Mouse (Mus musculus): ENCODE results near the gene Ncbp2. TPM values are rescaled to one million over a fixed set of nuclear protein-coding genes. Genes with fewer than 3 reads are reported as not detected.

The Ncbp2 gene
- polyA plus RNA-seq, 1 experiment from 2014 or later = 91.7 TPM

DNA sequence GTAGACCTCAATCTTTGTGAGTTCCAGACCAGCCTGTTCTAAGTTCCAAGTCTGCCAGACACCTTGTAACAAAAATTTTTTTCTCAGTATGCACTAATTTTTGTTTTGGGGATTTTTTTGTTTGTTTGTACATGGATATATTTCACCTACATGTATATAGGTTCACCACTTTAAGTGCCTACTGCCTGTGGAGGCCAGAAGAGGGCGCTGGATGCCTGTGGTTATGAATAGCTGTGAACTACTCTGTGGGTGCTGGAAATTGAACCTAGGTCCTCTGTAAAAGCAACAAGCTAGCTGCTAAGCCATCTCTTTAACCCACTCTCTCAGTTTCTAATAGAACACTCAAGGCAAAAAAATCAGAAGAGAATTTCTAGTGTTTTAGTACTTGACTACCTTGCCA is 43.7 kb downstream of the Ncbp2 start:
- peaks cover 11% of the 10 kb centered on the region for H3K36me3 ChIP-seq (ENCODE audit: control insufficient read depth, insufficient read depth, low read length)
- no peak for ATAC-seq
- WGBS = 45% methylated on average over 1 of the region's 1 CpGs

GRCm38 (mm10) chr16:31993195-31993594 is 44.9 kb downstream of the Ncbp2 start:
- no peaks in the 10 kb centered on the region for H3K4me1 ChIP-seq (ENCODE audit: control insufficient read depth, insufficient read depth, low read depth, low read length)
- WGBS = 97% methylated on average over 4 of the region's 4 CpGs
- H3K27me3 ChIP-seq (replicated peaks; ENCODE audit: control insufficient read depth, insufficient read depth, low read length) = no peaks in the 10 kb centered on the region
- no peak overlapping the region for H3K9ac ChIP-seq (ENCODE audit: low read depth, low read length)
- no peak overlapping the region for H3K4me2 ChIP-seq (ENCODE audit: low read length)
- H3K27ac ChIP-seq (ENCODE audit: low read depth, low read length) = no peak overlapping the region
- ATAC-seq = no peak
- H3K36me3 ChIP-seq (ENCODE audit: control insufficient read depth, insufficient read depth, low read length) = peaks cover 11% of the 10 kb centered on the region
- H3K4me3 ChIP-seq (ENCODE audit: low read length) = no peak overlapping the region
- no peaks in the 10 kb centered on the region for H3K9me3 ChIP-seq (ENCODE audit: control insufficient read depth, low read length)

More for the DNA sequence above, 43.7 kb downstream of the Ncbp2 start:
- H3K27me3 ChIP-seq (replicated peaks; ENCODE audit: control insufficient read depth, insufficient read depth, low read length) = no peaks in the 10 kb centered on the region
- H3K4me2 ChIP-seq (ENCODE audit: low read length) = no peak overlapping the region
- no peak overlapping the region for H3K27ac ChIP-seq (ENCODE audit: low read depth, low read length)
- no peak overlapping the region for H3K4me3 ChIP-seq (ENCODE audit: low read length)
- no peak overlapping the region for H3K9ac ChIP-seq (ENCODE audit: low read depth, low read length)
- H3K4me1 ChIP-seq (ENCODE audit: control insufficient read depth, insufficient read depth, low read depth, low read length) = no peaks in the 10 kb centered on the region
- no peaks in the 10 kb centered on the region for H3K9me3 ChIP-seq (ENCODE audit: control insufficient read depth, low read length)

GRCm38 (mm10) chr16:31993946-31994345 is 45.6 kb downstream of the Ncbp2 start:
- Histone ChIP-seq H3K4me3 (ENCODE audit: low read length) (no peak overlapping the region), H3K9me3 (ENCODE audit: control insufficient read depth, low read length) (no peaks in the 10 kb centered on the region), H3K4me2 (ENCODE audit: low read length) (no peak overlapping the region), H3K36me3 (ENCODE audit: control insufficient read depth, insufficient read depth, low read length) (peaks cover 8% of the 10 kb centered on the region), H3K4me1 (ENCODE audit: control insufficient read depth, insufficient read depth, low read depth, low read length) (no peaks in the 10 kb centered on the region), H3K9ac (ENCODE audit: low read depth, low read length) (no peak overlapping the region), H3K27me3 (replicated peaks; ENCODE audit: control insufficient read depth, insufficient read depth, low read length) (no peaks in the 10 kb centered on the region), H3K27ac (ENCODE audit: low read depth, low read length) (no peak overlapping the region)
- no peak for ATAC-seq

- ATAC-seq = no peak
- WGBS = 87% methylated on average over 5 of the region's 5 CpGs
- Histone ChIP-seq H3K4me2 (ENCODE audit: low read length) (no peak overlapping the region), H3K27ac (ENCODE audit: low read depth, low read length) (no peak overlapping the region), H3K4me3 (ENCODE audit: low read length) (no peak overlapping the region), H3K9ac (ENCODE audit: low read depth, low read length) (no peak overlapping the region), H3K27me3 (replicated peaks; ENCODE audit: control insufficient read depth, insufficient read depth, low read length) (no peaks in the 10 kb centered on the region), H3K9me3 (ENCODE audit: control insufficient read depth, low read length) (no peaks in the 10 kb centered on the region), H3K4me1 (ENCODE audit: control insufficient read depth, insufficient read depth, low read depth, low read length) (peaks cover 3% of the 10 kb centered on the region), H3K36me3 (ENCODE audit: control insufficient read depth, insufficient read depth, low read length) (0 out of 2 replicates have a peak, but pooled peaks cover 2% of the 10 kb centered on the region)
Observed at GRCm38 (mm10) chr16:31996371-31996770, 48.1 kb downstream of the Ncbp2 start.

GRCm38 (mm10) chr16:32002509-32003477 is 54.5 kb downstream of the Ncbp2 start, which contains the start of gene Senp5:
Gene Senp5 (minus strand): TSS chr16:32003287.
- Histone ChIP-seq H3K4me2 (ENCODE audit: low read length) (peak within 1 kb of the TSS; percentile 73), H3K36me3 (ENCODE audit: control insufficient read depth, insufficient read depth, low read length) (no peaks in the 10 kb centered on the region), H3K4me1 (ENCODE audit: control insufficient read depth, insufficient read depth, low read depth, low read length) (peaks cover 17% of the 10 kb centered on the region), H3K27me3 (replicated peaks; ENCODE audit: control insufficient read depth, insufficient read depth, low read length) (no peaks in the 10 kb centered on the region), H3K9me3 (ENCODE audit: control insufficient read depth, low read length) (no peaks in the 10 kb centered on the region), H3K27ac (ENCODE audit: low read depth, low read length) (peak within 1 kb of the TSS; percentile 83), H3K9ac (ENCODE audit: low read depth, low read length) (peak within 1 kb of the TSS; percentile 98), H3K4me3 (ENCODE audit: low read length) (peak within 1 kb of the TSS; percentile 99)
- ATAC-seq = peak; percentile 95
- WGBS = under 1% methylated on average over 64 of the region's 66 CpGs

GRCm38 (mm10) chr16:32004731-32005130 is 56.4 kb downstream of the Ncbp2 start:
- Histone ChIP-seq H3K36me3 (ENCODE audit: control insufficient read depth, insufficient read depth, low read length) (no peaks in the 10 kb centered on the region), H3K9me3 (ENCODE audit: control insufficient read depth, low read length) (no peaks in the 10 kb centered on the region), H3K4me3 (ENCODE audit: low read length) (no peak overlapping the region), H3K9ac (ENCODE audit: low read depth, low read length) (no peak overlapping the region), H3K4me1 (ENCODE audit: control insufficient read depth, insufficient read depth, low read depth, low read length) (peaks cover 17% of the 10 kb centered on the region), H3K27ac (ENCODE audit: low read depth, low read length) (no peak overlapping the region), H3K27me3 (replicated peaks; ENCODE audit: control insufficient read depth, insufficient read depth, low read length) (no peaks in the 10 kb centered on the region), H3K4me2 (ENCODE audit: low read length) (no peak overlapping the region)
- WGBS = 93% methylated on average over 3 of the region's 3 CpGs
- no peak for ATAC-seq

DNA sequence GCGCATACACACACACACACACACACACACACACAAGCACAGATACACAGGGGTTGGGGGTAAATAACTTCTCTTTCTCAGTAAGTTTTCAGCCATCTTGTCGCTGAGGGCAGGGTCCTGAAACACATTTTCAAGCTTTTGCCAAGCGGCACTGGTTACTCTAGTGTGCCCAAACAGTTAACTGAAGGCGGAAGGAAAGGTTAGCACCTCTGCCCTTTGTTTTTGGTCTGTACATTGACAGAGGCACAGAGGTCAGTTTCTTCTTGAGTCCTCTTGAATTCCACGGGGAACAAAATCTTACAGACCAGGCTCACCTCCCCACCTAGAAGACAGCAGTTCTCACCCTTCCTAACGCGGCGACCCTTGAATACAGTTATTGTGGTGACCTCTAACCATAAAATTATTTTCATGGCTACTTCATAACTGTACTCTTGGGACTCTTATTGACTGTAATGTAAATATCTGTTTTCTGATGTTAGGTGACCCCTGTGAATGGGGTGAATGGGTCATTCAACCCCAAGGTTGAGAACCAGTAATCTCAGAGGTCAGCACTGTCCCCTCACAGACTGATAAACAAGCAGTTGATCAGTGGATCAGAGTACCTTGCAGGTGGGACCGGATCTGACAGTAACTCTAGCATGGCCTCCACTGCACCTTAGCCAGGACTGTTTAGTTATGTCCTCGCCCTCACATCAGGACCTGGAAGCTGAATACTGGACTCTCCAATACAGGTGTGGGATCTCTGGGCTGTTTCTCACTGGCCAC is 60.4 kb downstream of the Ncbp2 start:
- no peaks in the 10 kb centered on the region for H3K27me3 ChIP-seq (replicated peaks; ENCODE audit: control insufficient read depth, insufficient read depth, low read length)
- H3K27ac ChIP-seq (ENCODE audit: low read depth, low read length) = no peak overlapping the region
- H3K36me3 ChIP-seq (ENCODE audit: control insufficient read depth, insufficient read depth, low read length) = no peaks in the 10 kb centered on the region
- H3K4me1 ChIP-seq (ENCODE audit: control insufficient read depth, insufficient read depth, low read depth, low read length) = peaks cover under 1% of the 10 kb centered on the region; the same call in 1 of the 2 replicates
- WGBS = 74% methylated on average over 10 of the region's 10 CpGs
- no peaks in the 10 kb centered on the region for H3K9me3 ChIP-seq (ENCODE audit: control insufficient read depth, low read length)
- no peak overlapping the region for H3K4me2 ChIP-seq (ENCODE audit: low read length)
- H3K9ac ChIP-seq (ENCODE audit: low read depth, low read length) = no peak overlapping the region
- ATAC-seq = no peak
- no peak overlapping the region for H3K4me3 ChIP-seq (ENCODE audit: low read length)

DNA sequence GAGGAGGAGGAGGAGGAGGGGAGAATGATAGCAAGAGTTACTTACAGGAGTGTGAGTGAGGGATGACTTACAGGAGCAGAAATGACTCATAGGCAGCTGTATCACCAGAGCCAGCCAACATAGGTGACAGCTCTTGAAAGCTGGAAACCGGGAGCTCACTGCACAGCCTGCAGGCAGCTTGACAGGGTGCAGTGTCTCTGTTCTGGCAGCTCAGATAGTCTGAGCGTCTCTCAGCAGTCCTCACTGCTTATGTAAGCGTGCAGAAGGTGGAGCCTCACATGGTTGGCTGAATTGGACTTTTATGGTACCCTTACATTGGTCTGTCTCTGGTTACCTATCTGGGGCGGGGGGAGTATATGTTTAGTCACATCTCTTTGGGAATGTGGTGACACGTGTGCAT is 61.6 kb downstream of the Ncbp2 start:
- no peak overlapping the region for H3K4me3 ChIP-seq (ENCODE audit: low read length)
- peaks cover 2% of the 10 kb centered on the region; the same call in 1 of the 2 replicates for H3K36me3 ChIP-seq (ENCODE audit: control insufficient read depth, insufficient read depth, low read length)
- no peaks in the 10 kb centered on the region for H3K27me3 ChIP-seq (replicated peaks; ENCODE audit: control insufficient read depth, insufficient read depth, low read length)
- 47% methylated on average over 5 of the region's 5 CpGs for whole genome bisulfite sequencing
- H3K27ac ChIP-seq (ENCODE audit: low read depth, low read length) = no peak overlapping the region
- H3K4me2 ChIP-seq (ENCODE audit: low read length) = no peak overlapping the region
- no peaks in the 10 kb centered on the region for H3K4me1 ChIP-seq (ENCODE audit: control insufficient read depth, insufficient read depth, low read depth, low read length)
- no peak overlapping the region for H3K9ac ChIP-seq (ENCODE audit: low read depth, low read length)
- 0 out of 2 replicates have a peak, but pooled peaks have one; percentile 30 for ATAC-seq
- H3K9me3 ChIP-seq (ENCODE audit: control insufficient read depth, low read length) = no peaks in the 10 kb centered on the region

GRCm38 (mm10) chr16:32010330-32010729 is 62.0 kb downstream of the Ncbp2 start:
- no peak overlapping the region for H3K27ac ChIP-seq (ENCODE audit: low read depth, low read length)
- H3K4me3 ChIP-seq (ENCODE audit: low read length) = no peak overlapping the region
- WGBS = 81% methylated on average over 4 of the region's 4 CpGs
- no peaks in the 10 kb centered on the region for H3K4me1 ChIP-seq (ENCODE audit: control insufficient read depth, insufficient read depth, low read depth, low read length)
- H3K27me3 ChIP-seq (replicated peaks; ENCODE audit: control insufficient read depth, insufficient read depth, low read length) = no peaks in the 10 kb centered on the region
- H3K4me2 ChIP-seq (ENCODE audit: low read length) = no peak overlapping the region
- H3K36me3 ChIP-seq (ENCODE audit: control insufficient read depth, insufficient read depth, low read length) = peaks cover 2% of the 10 kb centered on the region; the same call in 1 of the 2 replicates
- no peak for ATAC-seq
- no peaks in the 10 kb centered on the region for H3K9me3 ChIP-seq (ENCODE audit: control insufficient read depth, low read length)
- H3K9ac ChIP-seq (ENCODE audit: low read depth, low read length) = no peak overlapping the region
